Mouse (Mus musculus) forebrain, embryonic 14.5 days (tissue): ENCODE data around the gene Cpsf3. TPM values are rescaled to one million over a fixed set of nuclear protein-coding genes. Genes with fewer than 3 reads are reported as not detected.

ENCODE experiments used
- ATAC-seq: fragments of 200-750 bp; cut with Nextera tagmentation; 2 replicates; pipeline ENCODE4 v1.8.0; 2017; ENCODE audit warnings: mild to moderate bottlenecking, moderate library complexity
- DNase-seq: peaks from one replicate; pipeline ENCODE4 v3.0.0-alpha.2; 2015; ENCODE audit warnings: low spot score
- H3K27ac ChIP-seq: fragments of 300-500 bp; sonication (generic); 2 replicates; pipeline ENCODE4 v1.5.1; 2014; ENCODE audit warnings: low read depth, mild to moderate bottlenecking, control low read depth, low read length, moderate library complexity
- H3K27me3 ChIP-seq: fragments of 300-500 bp; sonication (generic); replicated peaks from 2 replicates; pipeline ENCODE4 v1.6.1; 2014; ENCODE audit warnings: low read length, control low read depth, mixed read lengths; ENCODE audit not compliant: control insufficient read depth, insufficient read depth
- H3K36me3 ChIP-seq: fragments of 300-500 bp; sonication (generic); 2 replicates; pipeline ENCODE4 v1.6.1; 2014; ENCODE audit warnings: low read length, control low read depth; ENCODE audit not compliant: control insufficient read depth, insufficient read depth
- H3K4me1 ChIP-seq: fragments of 300-500 bp; sonication (generic); 2 replicates; pipeline ENCODE4 v1.6.1; 2014; ENCODE audit warnings: antibody characterized with exemption, low read length, control low read depth; ENCODE audit not compliant: control insufficient read depth, insufficient read depth
- H3K4me2 ChIP-seq: fragments of 300-500 bp; sonication (generic); 2 replicates; pipeline ENCODE4 v1.6.1; 2014; ENCODE audit warnings: mild to moderate bottlenecking, control low read depth, low read length
- H3K4me3 ChIP-seq: fragments of 300-500 bp; sonication (generic); 2 replicates; pipeline ENCODE4 v1.5.1; 2014; ENCODE audit warnings: low read depth, low read length, control low read depth
- H3K9ac ChIP-seq: fragments of 300-500 bp; sonication (generic); 2 replicates; pipeline ENCODE4 v1.6.1; 2014; ENCODE audit warnings: mild to moderate bottlenecking, low read length, control low read depth, moderate library complexity
- H3K9me3 ChIP-seq: fragments of 300-500 bp; sonication (generic); replicated peaks from 2 replicates; pipeline ENCODE4 v1.6.1; 2016; ENCODE audit warnings: low read length, control low read depth, mixed read lengths; ENCODE audit not compliant: control insufficient read depth
- WGBS: fragments of 180-500 bp; shearing (Covaris S2); extraction: QIAGEN DNeasy Blood & Tissue Kit; methylation state at CpG from one replicate; pipeline ENCODE4 v1.1.7; 2014; 5-methylcytosine and 5-hydroxymethylcytosine counted together
- polyA plus RNA-seq: library from polyadenylated mRNA; unstranded; fragments of >200 nt; fragmentation: Nextera tagmentation; extraction: Ambion mirVana; gene quantifications from 2 replicates; pipeline ENCODE4 v1.2.1, GENCODE M21; 2014

Gene Cpsf3
- polyA plus RNA-seq, 1 experiment from 2014 or later = 126 TPM

GRCm38 (mm10) chr12:21324101-21324500 is 38.9 kb downstream of the Cpsf3 start:
- Histone ChIP-seq H3K36me3 (peaks cover 59% of the 10 kb centered on the region), H3K4me2 (no peak overlapping the region), H3K9ac (no peak overlapping the region), H3K4me1 (no peaks in the 10 kb centered on the region), H3K27ac (no peak overlapping the region), H3K27me3 (no peaks in the 10 kb centered on the region), H3K9me3 (no peaks in the 10 kb centered on the region), H3K4me3 (no peak overlapping the region)
- WGBS = 85% methylated on average over 5 of the region's 5 CpGs
- ATAC-seq (no peak), DNase-seq (no peak)

GRCm38 (mm10) chr12:21325266-21325665 is 40.1 kb downstream of the Cpsf3 start:
- no peaks in the 10 kb centered on the region for H3K4me1 ChIP-seq
- WGBS = 90% methylated on average over 8 of the region's 8 CpGs
- no peak overlapping the region for H3K27ac ChIP-seq
- ATAC-seq = no peak
- no peak overlapping the region for H3K4me2 ChIP-seq
- H3K27me3 ChIP-seq = no peaks in the 10 kb centered on the region
- no peak overlapping the region for H3K9ac ChIP-seq
- H3K4me3 ChIP-seq = no peak overlapping the region
- no peaks in the 10 kb centered on the region for H3K9me3 ChIP-seq
- no peak for DNase-seq
- H3K36me3 ChIP-seq = peaks cover 68% of the 10 kb centered on the region

DNA sequence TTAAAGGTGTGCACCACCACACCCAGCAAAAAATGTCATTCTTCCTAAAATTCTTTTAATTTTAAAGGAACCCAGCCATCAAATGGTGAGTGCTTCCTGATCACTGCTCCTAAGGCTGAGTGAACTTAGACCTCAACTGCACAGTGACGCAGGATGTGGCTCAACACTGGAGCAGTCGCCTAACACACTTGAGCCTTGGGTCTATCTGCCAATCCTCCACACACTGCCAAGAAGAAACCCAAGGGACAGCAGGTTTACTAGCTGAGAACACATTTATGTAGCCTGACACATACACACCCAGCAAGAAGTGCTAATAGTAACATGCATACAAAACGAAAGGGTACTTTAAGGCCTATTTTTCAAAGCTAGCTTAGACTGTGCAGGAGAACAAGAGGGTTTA is 41.1 kb downstream of the Cpsf3 start:
- no peak for ATAC-seq
- no peak overlapping the region for H3K9ac ChIP-seq
- H3K27ac ChIP-seq = no peak overlapping the region
- DNase-seq = no peak
- no peaks in the 10 kb centered on the region for H3K27me3 ChIP-seq
- no peaks in the 10 kb centered on the region for H3K4me1 ChIP-seq
- WGBS = 94% methylated on average over 3 of the region's 3 CpGs
- no peaks in the 10 kb centered on the region for H3K9me3 ChIP-seq
- peaks cover 71% of the 10 kb centered on the region for H3K36me3 ChIP-seq
- no peak overlapping the region for H3K4me2 ChIP-seq
- H3K4me3 ChIP-seq = no peak overlapping the region

- WGBS = 89% methylated on average over 9 of the region's 9 CpGs
- Histone ChIP-seq H3K27ac (no peak overlapping the region), H3K4me2 (no peak overlapping the region), H3K9me3 (no peaks in the 10 kb centered on the region), H3K4me1 (no peaks in the 10 kb centered on the region), H3K27me3 (no peaks in the 10 kb centered on the region), H3K9ac (no peak overlapping the region), H3K4me3 (no peak overlapping the region), H3K36me3 (peaks cover 67% of the 10 kb centered on the region)
- no peak for DNase-seq
- no peak for ATAC-seq
Measured at GRCm38 (mm10) chr12:21329661-21330400, 44.6 kb downstream of the Cpsf3 start.

- WGBS = 93% methylated on average over 10 of the region's 10 CpGs
- Histone ChIP-seq H3K36me3 (peaks cover 59% of the 10 kb centered on the region), H3K4me2 (no peak overlapping the region)
Measured at GRCm38 (mm10) chr12:21330961-21331576, 45.9 kb downstream of the Cpsf3 start.

DNA sequence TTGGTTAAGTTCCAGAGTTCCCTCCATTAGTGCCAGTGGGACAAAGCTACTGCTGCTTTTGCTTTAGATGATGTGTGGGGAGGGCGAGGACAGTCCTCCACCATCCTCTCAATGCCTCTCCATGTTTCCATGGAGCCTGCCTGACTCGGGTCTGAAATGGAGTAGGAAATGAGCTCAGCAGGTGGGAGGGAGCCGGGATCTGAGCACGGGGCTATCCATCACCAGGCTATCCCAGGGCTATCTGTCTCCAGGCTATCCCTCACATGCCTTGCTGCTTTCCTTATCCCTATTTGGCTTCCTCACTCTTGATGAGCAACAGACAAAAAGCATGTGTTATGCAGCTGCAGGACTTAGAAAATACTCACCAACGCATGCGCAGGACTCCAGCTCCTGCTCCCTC is 46.5 kb downstream of the Cpsf3 start:
- 82% methylated on average over 6 of the region's 6 CpGs for WGBS
- Histone ChIP-seq H3K4me1 (no peaks in the 10 kb centered on the region), H3K4me3 (no peak overlapping the region), H3K9me3 (no peaks in the 10 kb centered on the region), H3K36me3 (peaks cover 63% of the 10 kb centered on the region), H3K27me3 (no peaks in the 10 kb centered on the region), H3K9ac (no peak overlapping the region), H3K27ac (no peak overlapping the region), H3K4me2 (no peak overlapping the region)
- ATAC-seq (no peak), DNase-seq (no peak)

More at GRCm38 (mm10) chr12:21330961-21331576, 45.9 kb downstream of the Cpsf3 start:
- H3K9ac ChIP-seq = no peak overlapping the region
- no peak overlapping the region for H3K4me3 ChIP-seq
- H3K27me3 ChIP-seq = no peaks in the 10 kb centered on the region
- DNase-seq = no peak
- ATAC-seq = no peak
- H3K4me1 ChIP-seq = no peaks in the 10 kb centered on the region
- no peaks in the 10 kb centered on the region for H3K9me3 ChIP-seq
- H3K27ac ChIP-seq = no peak overlapping the region

DNA sequence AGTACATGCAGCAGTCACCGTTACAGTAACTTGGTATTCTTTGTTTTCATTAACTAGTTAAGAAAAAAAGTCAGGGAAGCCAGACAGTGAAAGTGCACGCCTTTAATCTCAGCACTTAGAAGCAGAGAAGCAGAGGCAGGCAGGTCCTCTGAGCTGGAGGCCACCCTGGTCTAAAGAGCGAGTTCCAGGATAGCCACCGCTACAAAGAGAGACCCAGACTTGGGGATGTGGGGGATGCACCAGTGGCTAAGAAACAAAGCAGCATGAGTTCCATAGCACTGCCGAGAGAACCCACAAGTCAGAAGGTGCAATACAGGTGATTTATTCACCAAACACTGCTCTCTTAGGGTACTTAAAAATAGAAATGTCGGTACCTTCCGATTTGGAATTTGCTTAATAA is 47.8 kb downstream of the Cpsf3 start:
- Histone ChIP-seq H3K4me3 (no peak overlapping the region), H3K4me2 (no peak overlapping the region), H3K4me1 (no peaks in the 10 kb centered on the region), H3K36me3 (peaks cover 63% of the 10 kb centered on the region), H3K9ac (no peak overlapping the region), H3K9me3 (no peaks in the 10 kb centered on the region), H3K27me3 (no peaks in the 10 kb centered on the region), H3K27ac (no peak overlapping the region)
- no peak for DNase-seq
- ATAC-seq = no peak
- WGBS = 93% methylated on average over 7 of the region's 7 CpGs

DNA sequence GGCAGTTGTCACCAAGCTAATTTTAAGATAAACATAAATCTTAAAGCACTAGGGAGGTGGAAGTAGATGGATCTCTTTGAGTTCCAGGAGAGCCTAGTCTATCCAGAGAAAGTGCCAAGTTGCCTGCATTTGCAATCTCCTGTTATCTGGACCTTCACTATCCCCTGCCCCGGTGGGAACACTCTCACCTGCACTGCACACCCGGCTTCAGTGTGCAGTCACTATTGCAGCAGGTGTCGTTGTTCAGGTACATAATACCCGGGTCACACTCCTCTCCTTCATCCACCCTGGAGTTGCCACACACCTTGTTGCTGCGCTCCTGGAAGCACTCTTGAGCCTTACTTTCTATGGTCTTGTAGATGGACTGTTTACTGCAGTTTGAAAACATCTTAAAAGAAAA is 48.6 kb downstream of the Cpsf3 start:
- H3K4me1 ChIP-seq = no peaks in the 10 kb centered on the region
- H3K36me3 ChIP-seq = peaks cover 58% of the 10 kb centered on the region
- DNase-seq (no peak), ATAC-seq (no peak)
- no peaks in the 10 kb centered on the region for H3K27me3 ChIP-seq
- no peak overlapping the region for H3K4me2 ChIP-seq
- no peaks in the 10 kb centered on the region for H3K9me3 ChIP-seq
- H3K9ac ChIP-seq = no peak overlapping the region
- H3K4me3 ChIP-seq = no peak overlapping the region
- WGBS = 94% methylated on average over 5 of the region's 5 CpGs
- no peak overlapping the region for H3K27ac ChIP-seq

DNA sequence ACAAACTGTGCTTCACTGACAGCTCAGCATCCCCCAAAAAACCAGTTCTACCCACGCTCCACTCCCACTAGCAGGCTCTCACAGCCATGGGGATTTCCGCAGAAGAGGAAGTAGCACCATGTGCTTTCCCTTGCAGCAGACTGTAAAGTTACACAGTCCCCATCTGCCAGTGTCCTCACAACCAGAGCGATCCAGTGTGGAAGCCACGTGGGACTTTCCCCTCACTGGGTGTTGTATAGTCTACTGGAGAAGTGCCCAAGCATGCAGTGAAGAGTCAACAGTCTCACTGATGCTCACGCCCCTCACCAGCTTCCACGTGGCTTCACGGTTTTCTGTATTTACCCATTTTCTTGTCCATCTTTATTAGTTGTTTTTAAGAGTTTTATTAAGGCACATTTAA is 50.7 kb downstream of the Cpsf3 start:
- ATAC-seq = no peak
- H3K4me2 ChIP-seq = no peak overlapping the region
- peaks cover 57% of the 10 kb centered on the region for H3K36me3 ChIP-seq
- no peak overlapping the region for H3K4me3 ChIP-seq
- no peak overlapping the region for H3K9ac ChIP-seq
- no peaks in the 10 kb centered on the region for H3K27me3 ChIP-seq
- 86% methylated on average over 7 of the region's 7 CpGs for WGBS
- no peaks in the 10 kb centered on the region for H3K4me1 ChIP-seq
- no peaks in the 10 kb centered on the region for H3K9me3 ChIP-seq
- no peak for DNase-seq
- H3K27ac ChIP-seq = no peak overlapping the region
